Mouse (Mus musculus): ENCODE results near the gene Krtap15. TPM values are rescaled to one million over a fixed set of nuclear protein-coding genes. Genes with fewer than 3 reads are reported as not detected.

Krtap15 gene
- polyA plus RNA-seq (2016; fragmentation: Nextera tagmentation; extraction: Ambion mirVana), result not detected in 2 replicates

DNA sequence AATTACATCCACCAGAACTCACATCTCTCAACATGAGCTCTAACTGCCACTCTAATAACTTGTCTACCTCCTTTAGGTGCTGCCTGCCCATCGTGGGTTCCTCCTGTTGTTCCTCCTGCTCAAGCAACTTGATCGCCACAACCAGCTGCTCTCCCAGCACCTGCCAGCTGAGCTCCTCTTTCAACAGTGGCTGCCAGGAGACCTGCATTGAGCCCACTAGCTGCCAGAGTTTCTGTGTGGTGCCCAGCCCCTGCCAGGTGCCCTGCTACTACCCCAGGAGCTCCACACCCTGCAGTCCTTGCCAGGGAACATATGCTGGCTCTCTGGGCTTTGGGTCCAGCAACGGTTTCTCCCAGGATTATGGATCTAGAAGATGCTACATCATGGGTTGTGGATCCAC is at the start of gene Krtap15:
Krtap15 (plus strand) TSS at position 150 of the 400 bp plus-strand sequence.
- H3K27me3 ChIP-seq (replicated peaks), result no peaks in the 10 kb centered on the region
- no peaks in the 10 kb centered on the region for H3K4me1 ChIP-seq (replicated peaks)
- H3K27ac ChIP-seq (ENCODE audit: poor library complexity, severe bottlenecking), result no peak within 1 kb of the TSS
- H3K9ac ChIP-seq, result no peak within 1 kb of the TSS
- no peak within 1 kb of the TSS for H3K4me3 ChIP-seq
- ATAC-seq (ENCODE audit: insufficient number of reproducible peaks, low FRiP score), result no peak
- H3K36me3 ChIP-seq, result no peaks in the 10 kb centered on the region
- H3K4me2 ChIP-seq, result no peak within 1 kb of the TSS
- 71% methylated on average over 3 of the region's 3 CpGs for whole genome bisulfite sequencing
- H3K9me3 ChIP-seq (replicated peaks), result no peaks in the 10 kb centered on the region

GRCm38 (mm10) chr16:88774106-88774505 is 45.9 kb upstream of the Krtap15 start, which contains the start of gene 2310057N15Rik:
Gene 2310057N15Rik (minus strand): TSS chr16:88774206.
- Histone ChIP-seq H3K4me2 (no peak within 1 kb of the TSS), H3K9ac (no peak within 1 kb of the TSS), H3K9me3 (replicated peaks) (peaks cover 2% of the 10 kb centered on the region; the same call in 1 of the 2 replicates), H3K36me3 (no peaks in the 10 kb centered on the region), H3K4me1 (replicated peaks) (no peaks in the 10 kb centered on the region), H3K27ac (ENCODE audit: poor library complexity, severe bottlenecking) (no peak within 1 kb of the TSS), H3K27me3 (replicated peaks) (no peaks in the 10 kb centered on the region), H3K4me3 (no peak within 1 kb of the TSS)
- 70% methylated on average over 2 of the region's 2 CpGs for WGBS
- no peak for ATAC-seq (ENCODE audit: insufficient number of reproducible peaks, low FRiP score)

- no peak for ATAC-seq (ENCODE audit: insufficient number of reproducible peaks, low FRiP score)
Observed at GRCm38 (mm10) chr16:88777596-88777995, 42.4 kb upstream of the Krtap15 start, which contains the start of gene Gm5965. Gene Gm5965 (plus strand): TSS chr16:88777896.

GRCm38 (mm10) chr16:88786786-88787185 is 33.2 kb upstream of the Krtap15 start:
- no peak for ATAC-seq (ENCODE audit: insufficient number of reproducible peaks, low FRiP score)
- Histone ChIP-seq H3K4me2 (no peak overlapping the region), H3K27ac (ENCODE audit: poor library complexity, severe bottlenecking) (no peak overlapping the region), H3K9me3 (replicated peaks) (no peaks in the 10 kb centered on the region), H3K27me3 (replicated peaks) (no peaks in the 10 kb centered on the region), H3K36me3 (no peaks in the 10 kb centered on the region), H3K4me3 (no peak overlapping the region), H3K9ac (no peak overlapping the region), H3K4me1 (replicated peaks) (no peaks in the 10 kb centered on the region)
- 67% methylated on average over 2 of the region's 2 CpGs for WGBS

More at GRCm38 (mm10) chr16:88777596-88777995, 42.4 kb upstream of the Krtap15 start, which contains the start of gene Gm5965:
- no peak within 1 kb of the TSS for H3K9ac ChIP-seq
- H3K27me3 ChIP-seq (replicated peaks), result no peaks in the 10 kb centered on the region
- H3K4me3 ChIP-seq, result no peak within 1 kb of the TSS
- no peak within 1 kb of the TSS for H3K27ac ChIP-seq (ENCODE audit: poor library complexity, severe bottlenecking)
- no peak within 1 kb of the TSS for H3K4me2 ChIP-seq
- H3K36me3 ChIP-seq, result no peaks in the 10 kb centered on the region
- H3K4me1 ChIP-seq (replicated peaks), result no peaks in the 10 kb centered on the region
- 75% methylated on average over 6 of the region's 6 CpGs for WGBS
- peaks cover 2% of the 10 kb centered on the region; the same call in 1 of the 2 replicates for H3K9me3 ChIP-seq (replicated peaks)

DNA sequence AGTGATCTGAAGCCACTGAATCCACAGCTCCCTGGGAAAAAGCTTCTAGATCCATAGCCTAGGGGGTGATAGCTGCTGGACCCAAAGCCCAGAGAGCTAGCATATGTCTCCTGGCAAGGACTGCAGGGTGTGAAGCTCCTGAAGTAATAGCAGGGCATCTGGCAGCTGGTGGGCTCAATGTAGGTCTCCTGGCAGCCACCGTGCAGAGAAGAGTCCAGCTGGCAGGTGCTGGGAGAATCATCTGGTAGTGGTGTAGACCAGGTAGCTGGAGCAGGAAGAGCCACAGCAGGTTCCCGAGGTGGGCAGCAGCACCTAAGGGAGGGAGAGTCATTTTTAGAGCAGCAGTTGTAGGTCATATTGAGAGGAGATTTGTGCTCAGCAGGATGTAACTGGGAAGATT is 8.2 kb upstream of the Krtap15 start, which contains the start of gene Gm20741:
Gm20741 (minus strand) TSS at position 394 of the 400 bp plus-strand sequence.
- WGBS, result 70% methylated on average over 2 of the region's 2 CpGs
- no peaks in the 10 kb centered on the region for H3K4me1 ChIP-seq (replicated peaks)
- no peak within 1 kb of the TSS for H3K27ac ChIP-seq (ENCODE audit: poor library complexity, severe bottlenecking)
- H3K36me3 ChIP-seq, result no peaks in the 10 kb centered on the region
- no peak within 1 kb of the TSS for H3K4me3 ChIP-seq
- no peaks in the 10 kb centered on the region for H3K9me3 ChIP-seq (replicated peaks)
- no peaks in the 10 kb centered on the region for H3K27me3 ChIP-seq (replicated peaks)
- ATAC-seq (ENCODE audit: insufficient number of reproducible peaks, low FRiP score), result no peak
- no peak within 1 kb of the TSS for H3K9ac ChIP-seq
- H3K4me2 ChIP-seq, result no peak within 1 kb of the TSS

DNA sequence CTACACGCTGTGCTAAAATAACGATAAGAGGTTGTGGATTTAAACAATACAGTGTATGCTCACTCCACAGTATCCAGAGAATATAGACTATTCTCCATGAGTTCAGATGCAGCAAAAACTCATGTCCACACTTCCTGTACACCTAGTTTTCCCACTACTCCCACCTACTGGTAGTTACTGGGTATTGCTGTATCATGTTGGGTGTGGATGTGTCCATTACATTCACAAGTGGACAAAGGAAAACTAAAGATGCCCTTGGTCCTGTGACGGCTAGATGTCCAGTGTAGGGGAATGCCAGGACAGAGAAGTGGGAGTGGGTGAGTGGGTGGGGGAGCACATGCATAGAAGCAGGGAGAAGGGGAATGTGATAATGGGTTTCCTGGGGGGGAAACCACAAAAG is 3.7 kb downstream of the Krtap15 start:
- no peaks in the 10 kb centered on the region for H3K27me3 ChIP-seq (replicated peaks)
- H3K4me2 ChIP-seq, result no peak overlapping the region
- H3K36me3 ChIP-seq, result no peaks in the 10 kb centered on the region
- H3K4me3 ChIP-seq, result no peak overlapping the region
- H3K9me3 ChIP-seq (replicated peaks), result no peaks in the 10 kb centered on the region
- H3K9ac ChIP-seq, result no peak overlapping the region
- H3K4me1 ChIP-seq (replicated peaks), result no peaks in the 10 kb centered on the region
- WGBS, result 71% methylated on average over 3 of the region's 3 CpGs
- no peak for ATAC-seq (ENCODE audit: insufficient number of reproducible peaks, low FRiP score)
- no peak overlapping the region for H3K27ac ChIP-seq (ENCODE audit: poor library complexity, severe bottlenecking)

GRCm38 (mm10) chr16:88826095-88826652 is 6.2 kb downstream of the Krtap15 start, which contains the start of gene Krtap14:
Gene Krtap14 (minus strand): TSS chr16:88826145.
- ATAC-seq (ENCODE audit: insufficient number of reproducible peaks, low FRiP score), result no peak
- Histone ChIP-seq H3K36me3 (no peaks in the 10 kb centered on the region), H3K4me1 (replicated peaks) (no peaks in the 10 kb centered on the region), H3K9ac (no peak within 1 kb of the TSS), H3K27ac (ENCODE audit: poor library complexity, severe bottlenecking) (no peak within 1 kb of the TSS), H3K4me3 (no peak within 1 kb of the TSS), H3K27me3 (replicated peaks) (no peaks in the 10 kb centered on the region), H3K9me3 (replicated peaks) (no peaks in the 10 kb centered on the region), H3K4me2 (no peak within 1 kb of the TSS)
- WGBS, result 84% methylated on average over 9 of the region's 9 CpGs

DNA sequence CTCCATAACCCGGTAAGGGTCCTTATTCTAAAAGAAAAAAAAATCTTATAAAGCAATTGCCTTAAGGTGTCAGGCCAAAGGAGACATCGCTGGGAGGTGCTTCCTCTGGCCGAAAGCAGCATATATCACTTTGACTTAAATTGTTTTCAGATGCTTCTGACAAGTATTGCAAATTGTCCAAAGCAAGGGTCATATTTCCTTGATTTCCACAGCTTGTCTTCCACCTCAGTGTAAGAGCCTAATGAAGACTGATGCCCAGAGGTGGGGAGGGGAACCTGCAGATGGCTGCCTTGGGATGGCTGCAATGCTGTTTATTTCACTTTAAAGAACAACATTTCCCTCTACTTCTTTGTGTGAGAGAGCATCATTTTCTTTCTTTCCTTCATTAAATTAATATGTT is 7.0 kb downstream of the Krtap15 start:
- Histone ChIP-seq H3K9ac (no peak overlapping the region), H3K4me2 (no peak overlapping the region)
- WGBS, result 74% methylated on average over 3 of the region's 3 CpGs

GRCm38 (mm10) chr16:88847363-88847762 is 27.3 kb downstream of the Krtap15 start:
- Histone ChIP-seq H3K27me3 (replicated peaks) (no peaks in the 10 kb centered on the region), H3K4me3 (no peak overlapping the region), H3K4me1 (replicated peaks) (no peaks in the 10 kb centered on the region), H3K36me3 (no peaks in the 10 kb centered on the region), H3K4me2 (no peak overlapping the region), H3K9ac (no peak overlapping the region), H3K27ac (ENCODE audit: poor library complexity, severe bottlenecking) (no peak overlapping the region), H3K9me3 (replicated peaks) (no peaks in the 10 kb centered on the region)
- ATAC-seq (ENCODE audit: insufficient number of reproducible peaks, low FRiP score), result no peak
- WGBS, result 86% methylated on average over 1 of the region's 1 CpGs

More for the DNA sequence above, 7.0 kb downstream of the Krtap15 start:
- Histone ChIP-seq H3K27ac (ENCODE audit: poor library complexity, severe bottlenecking) (no peak overlapping the region), H3K4me3 (no peak overlapping the region), H3K36me3 (no peaks in the 10 kb centered on the region), H3K9me3 (replicated peaks) (no peaks in the 10 kb centered on the region), H3K4me1 (replicated peaks) (no peaks in the 10 kb centered on the region), H3K27me3 (replicated peaks) (no peaks in the 10 kb centered on the region)
- ATAC-seq (ENCODE audit: insufficient number of reproducible peaks, low FRiP score), result no peak

DNA sequence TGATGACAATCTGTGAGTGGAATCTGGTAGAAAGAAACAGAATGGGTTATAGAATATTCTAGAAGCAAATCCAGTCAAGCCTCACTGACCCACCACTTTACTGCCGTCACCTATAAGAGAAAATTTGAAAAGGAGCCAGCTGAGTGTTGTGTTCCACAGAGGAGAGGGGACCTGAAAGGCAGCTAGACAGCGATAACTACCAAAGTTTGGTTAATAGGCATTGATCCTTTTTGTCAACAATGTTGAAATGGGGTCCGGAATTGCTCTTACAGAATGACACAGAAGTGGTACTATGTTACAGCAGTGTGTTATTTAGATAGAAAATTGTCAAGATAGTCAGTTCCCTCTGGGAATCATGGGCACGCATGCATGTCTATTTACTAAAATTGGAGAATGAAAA is 28.5 kb downstream of the Krtap15 start:
- no peak for ATAC-seq (ENCODE audit: insufficient number of reproducible peaks, low FRiP score)
- WGBS, result 77% methylated on average over 4 of the region's 4 CpGs

GRCm38 (mm10) chr16:88851450-88851849 is 31.4 kb downstream of the Krtap15 start:
- WGBS, result 11% methylated on average over 5 of the region's 5 CpGs

More for the DNA sequence above, 28.5 kb downstream of the Krtap15 start:
- no peak overlapping the region for H3K9ac ChIP-seq
- H3K4me2 ChIP-seq, result no peak overlapping the region
- no peaks in the 10 kb centered on the region for H3K27me3 ChIP-seq (replicated peaks)
- H3K9me3 ChIP-seq (replicated peaks), result no peaks in the 10 kb centered on the region
- H3K36me3 ChIP-seq, result no peaks in the 10 kb centered on the region
- no peak overlapping the region for H3K4me3 ChIP-seq
- no peak overlapping the region for H3K27ac ChIP-seq (ENCODE audit: poor library complexity, severe bottlenecking)
- no peaks in the 10 kb centered on the region for H3K4me1 ChIP-seq (replicated peaks)

More at GRCm38 (mm10) chr16:88851450-88851849, 31.4 kb downstream of the Krtap15 start:
- no peak overlapping the region for H3K4me3 ChIP-seq
- H3K9me3 ChIP-seq (replicated peaks), result no peaks in the 10 kb centered on the region
- H3K27me3 ChIP-seq (replicated peaks), result no peaks in the 10 kb centered on the region
- H3K9ac ChIP-seq, result no peak overlapping the region
- no peaks in the 10 kb centered on the region for H3K4me1 ChIP-seq (replicated peaks)
- ATAC-seq (ENCODE audit: insufficient number of reproducible peaks, low FRiP score), result no peak
- no peaks in the 10 kb centered on the region for H3K36me3 ChIP-seq
- no peak overlapping the region for H3K27ac ChIP-seq (ENCODE audit: poor library complexity, severe bottlenecking)
- no peak overlapping the region for H3K4me2 ChIP-seq

All from heart, embryonic 12.5 days (tissue).